18 mouse cellular contexts compared by ENCODE assay signal in the genomic region with DNA sequence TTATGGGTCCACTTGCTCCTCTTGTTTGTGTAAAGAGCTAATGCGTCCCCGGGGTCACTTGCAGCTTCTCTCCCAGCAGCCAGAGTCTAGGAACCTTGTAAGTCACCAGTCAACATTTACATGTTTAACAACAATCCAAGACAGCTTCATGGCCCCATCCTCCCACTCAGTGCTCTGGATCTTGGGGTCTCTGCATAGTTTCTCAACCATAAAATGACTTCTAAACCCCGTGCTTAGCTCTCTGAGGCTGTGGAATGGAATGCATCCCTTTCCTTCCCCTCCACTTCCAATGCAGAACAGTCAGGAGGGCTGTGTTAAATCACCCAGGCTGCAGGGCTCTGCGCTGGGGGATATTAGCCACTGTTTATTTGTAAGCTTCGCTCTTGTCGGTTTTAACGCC.
"Had no signal": no experiment of that assay in that cellular context is flagged by ENCODE, and none has a peak within 500 bp of the region (broad histone marks: within the 10 kb centered on the region; RNA-seq: fewer than 3 reads in every experiment).

No protein-coding gene starts in this region.

- H3K27me3 ChIP-seq: liver, embryonic 13.5 days; midbrain, embryonic 12.5 days; midbrain, embryonic 15.5 days; neural tube, embryonic 12.5 days; neural tube, embryonic 15.5 days had no signal

- ATAC-seq: hindbrain, embryonic 16.5 days; lung, postnatal 0 days; midbrain, embryonic 15.5 days had no signal

- H3K9ac ChIP-seq: liver, embryonic 13.5 days; lung, embryonic 14.5 days; midbrain, embryonic 12.5 days; midbrain, embryonic 15.5 days; neural tube, embryonic 12.5 days; neural tube, embryonic 15.5 days had no signal

- H3K36me3 ChIP-seq: liver, embryonic 13.5 days; midbrain, embryonic 12.5 days; midbrain, embryonic 15.5 days; neural tube, embryonic 12.5 days; neural tube, embryonic 15.5 days had no signal

- H3K4me3 ChIP-seq: layer of hippocampus, adult 2 months; liver, embryonic 13.5 days; midbrain, embryonic 12.5 days; midbrain, embryonic 15.5 days; neural tube, embryonic 12.5 days; neural tube, embryonic 15.5 days had no signal

- H3K4me2 ChIP-seq: liver, embryonic 13.5 days; lung, embryonic 14.5 days; midbrain, embryonic 12.5 days; midbrain, embryonic 15.5 days; neural tube, embryonic 12.5 days; neural tube, embryonic 15.5 days had no signal

- H3K9me3 ChIP-seq: liver, embryonic 13.5 days; midbrain, embryonic 12.5 days; midbrain, embryonic 15.5 days; neural tube, embryonic 12.5 days; neural tube, embryonic 15.5 days had no signal

- DNase-seq: layer of hippocampus, adult 9-11 months; liver, embryonic 13.5 days; lung, embryonic 14.5 days; right cerebral cortex, adult 18-20 months; right cerebral cortex, postnatal 14 days; right cerebral cortex, postnatal 4 days; thymus, adult 2 months; thymus, postnatal 14 days; thymus, postnatal 4 days had no signal

- H3K4me1 ChIP-seq: liver, embryonic 13.5 days; midbrain, embryonic 12.5 days; midbrain, embryonic 15.5 days; neural tube, embryonic 12.5 days; neural tube, embryonic 15.5 days had no signal

- H3K27ac ChIP-seq: layer of hippocampus, adult 2 months; liver, embryonic 13.5 days; macrophage; midbrain, embryonic 12.5 days; midbrain, embryonic 15.5 days; neural tube, embryonic 12.5 days; neural tube, embryonic 15.5 days; stomach, postnatal 0 days had no signal
